Mouse (Mus musculus): ENCODE data around the gene Ip6k3.

Gene Ip6k3

DNA sequence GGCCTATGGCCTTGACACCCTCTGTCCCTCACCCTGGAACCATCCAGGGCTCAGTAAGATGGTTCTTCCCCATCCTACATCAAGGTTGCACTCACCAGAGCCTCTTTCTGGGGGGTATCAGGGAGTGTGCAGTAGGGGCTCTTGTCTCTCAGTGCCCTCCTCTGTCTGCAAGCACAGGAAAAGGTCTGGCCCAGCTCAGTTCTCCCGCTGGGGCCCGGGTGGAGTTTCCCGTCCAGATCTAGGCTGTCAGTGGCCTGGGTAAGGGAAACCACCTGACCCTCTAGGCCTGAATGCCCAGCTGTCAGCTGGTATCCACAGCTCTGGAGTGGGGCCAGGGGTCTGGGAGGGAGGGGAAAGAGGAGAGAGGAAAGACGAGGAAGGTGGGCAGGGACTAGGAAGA, at the start of gene Ip6k3:
Gene Ip6k3 (minus strand): TSS at position 251 of the 400 bp plus-strand sequence.
- no peak for DNase-seq (ENCODE audit: low spot score)

DNA sequence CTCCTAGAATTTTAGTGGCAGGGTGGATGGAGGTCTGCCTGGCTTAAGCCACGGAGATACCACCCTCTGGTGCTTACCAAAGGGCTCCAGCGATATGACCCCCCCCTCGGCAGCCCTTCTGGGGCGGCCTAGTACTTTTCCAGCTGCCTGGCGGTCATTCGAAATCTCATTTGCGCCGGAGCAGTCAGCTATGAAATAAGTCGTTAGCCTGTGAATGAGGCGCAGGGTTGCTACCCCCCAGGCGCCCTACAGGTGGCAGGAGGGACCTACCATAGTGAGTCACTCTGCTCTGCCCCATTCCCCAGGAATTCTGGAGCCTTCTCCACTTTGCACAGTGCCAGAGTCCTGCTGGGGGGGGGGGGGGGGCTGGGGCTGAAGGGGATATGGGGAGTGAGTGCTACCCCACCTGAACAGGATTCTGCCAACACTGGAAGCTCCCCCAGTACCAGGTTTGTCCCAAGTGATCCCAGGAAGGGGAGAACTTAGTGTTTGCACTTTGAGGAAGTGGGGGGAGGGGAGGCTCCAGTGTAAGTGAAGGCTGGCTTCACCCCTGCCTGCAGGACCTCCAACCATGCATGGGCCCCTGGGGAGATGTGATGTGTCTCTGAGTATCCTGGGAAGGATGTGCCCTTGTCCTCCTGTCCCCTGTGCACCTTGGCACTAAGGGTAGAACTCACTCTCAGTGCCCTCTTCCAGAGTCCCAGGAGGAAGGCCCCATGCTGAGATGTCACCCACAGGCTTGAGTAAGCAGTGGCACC, 45.4 kb upstream of the Ip6k3 start:
- DNase-seq (ENCODE audit: low spot score), result no peak

DNA sequence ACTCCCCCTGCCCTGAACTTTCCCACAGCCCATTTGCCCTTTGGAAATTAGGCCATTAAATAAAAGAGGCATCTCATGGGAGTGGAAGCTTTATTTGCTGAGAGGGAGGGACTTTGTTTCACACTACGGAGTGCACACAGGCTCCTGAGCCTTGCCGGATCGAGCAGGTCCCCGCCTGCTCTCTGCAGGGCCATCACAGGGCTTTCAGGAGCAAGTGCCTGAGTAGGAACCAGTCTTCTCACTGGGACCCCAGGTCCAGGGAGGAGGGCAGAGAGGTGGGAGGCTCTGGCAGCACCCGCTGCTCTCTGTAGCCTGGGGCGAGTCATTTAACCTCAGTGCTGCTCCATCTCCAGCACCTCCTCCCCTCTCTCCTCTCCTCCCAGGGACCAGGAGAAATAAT, 44.4 kb upstream of the Ip6k3 start:
- DNase-seq (ENCODE audit: low spot score), result no peak

DNA sequence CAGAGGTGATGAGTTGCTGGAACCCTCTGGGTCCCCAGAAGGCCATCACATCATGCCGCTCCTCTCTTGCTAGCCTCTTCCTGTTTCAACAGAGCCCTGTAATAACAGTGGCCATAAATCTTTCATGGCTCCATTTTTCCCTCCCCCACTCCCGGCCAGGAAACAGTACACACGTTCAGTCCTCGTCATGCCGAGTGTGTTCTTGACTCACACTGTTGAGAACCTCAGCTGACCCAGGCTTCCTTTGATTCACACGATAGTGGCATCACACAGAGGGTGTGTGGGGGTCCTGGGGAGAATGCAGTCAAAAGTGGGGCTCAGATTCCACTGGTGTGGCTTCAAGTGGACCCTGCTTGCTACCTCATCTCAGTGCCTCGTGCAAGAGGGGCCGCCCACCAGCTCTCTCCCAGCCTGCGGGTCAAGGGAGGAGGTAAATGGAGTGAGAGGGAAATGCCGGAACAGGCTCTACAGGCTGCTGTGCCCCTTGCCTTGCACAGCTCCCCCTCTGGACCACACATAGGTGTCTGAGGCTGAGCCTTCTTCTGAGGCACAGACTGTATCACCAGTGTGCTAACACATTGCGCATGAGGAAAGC, 39.6 kb upstream of the Ip6k3 start:
- no peak for DNase-seq (ENCODE audit: low spot score)

DNA sequence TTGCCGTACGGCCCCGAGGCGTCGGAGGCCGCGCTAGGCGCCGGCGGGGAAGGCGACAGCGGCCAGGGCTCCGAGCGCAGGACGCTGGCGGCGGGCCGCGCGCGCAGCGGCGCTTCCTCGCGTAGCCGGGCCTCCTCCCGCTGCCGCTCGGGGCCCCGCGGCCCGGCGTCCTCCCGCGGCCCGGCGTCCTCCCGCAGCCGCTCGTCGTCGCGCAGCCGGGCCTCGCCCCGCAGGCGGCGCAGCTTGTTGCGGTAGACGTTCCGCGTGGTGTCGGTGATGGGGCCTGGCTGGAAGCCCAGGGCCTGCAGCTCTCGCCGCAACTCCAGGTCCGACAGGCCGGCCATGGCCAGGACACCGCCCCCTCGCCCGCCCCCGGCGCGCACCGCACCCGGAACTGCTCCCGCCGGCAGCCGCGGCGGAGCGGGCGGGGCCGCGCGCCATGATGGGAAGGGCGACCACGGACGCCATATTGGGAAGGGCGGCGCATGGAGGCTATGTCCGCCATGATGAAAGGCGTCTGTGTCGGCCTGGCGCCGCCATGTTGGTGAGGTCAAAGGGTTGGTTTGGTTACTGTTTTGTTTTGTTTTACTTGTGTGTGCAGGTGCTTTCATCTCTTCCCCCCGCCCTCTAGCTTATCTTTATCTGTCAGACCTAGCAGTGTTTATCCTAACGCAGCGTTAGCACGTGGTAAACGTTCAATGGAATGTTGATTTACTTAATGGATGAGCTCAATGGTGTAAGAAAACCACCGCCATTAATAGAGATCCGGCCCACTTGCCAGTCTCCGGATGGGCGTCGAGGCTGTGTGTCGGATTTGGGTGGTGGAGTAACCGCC, 36.7 kb upstream of the Ip6k3 start, which contains the start of gene Lemd2:
Gene Lemd2 (minus strand): TSS at position 395 of the 835 bp plus-strand sequence.
- peak; percentile 88 for DNase-seq (ENCODE audit: low spot score)

DNA sequence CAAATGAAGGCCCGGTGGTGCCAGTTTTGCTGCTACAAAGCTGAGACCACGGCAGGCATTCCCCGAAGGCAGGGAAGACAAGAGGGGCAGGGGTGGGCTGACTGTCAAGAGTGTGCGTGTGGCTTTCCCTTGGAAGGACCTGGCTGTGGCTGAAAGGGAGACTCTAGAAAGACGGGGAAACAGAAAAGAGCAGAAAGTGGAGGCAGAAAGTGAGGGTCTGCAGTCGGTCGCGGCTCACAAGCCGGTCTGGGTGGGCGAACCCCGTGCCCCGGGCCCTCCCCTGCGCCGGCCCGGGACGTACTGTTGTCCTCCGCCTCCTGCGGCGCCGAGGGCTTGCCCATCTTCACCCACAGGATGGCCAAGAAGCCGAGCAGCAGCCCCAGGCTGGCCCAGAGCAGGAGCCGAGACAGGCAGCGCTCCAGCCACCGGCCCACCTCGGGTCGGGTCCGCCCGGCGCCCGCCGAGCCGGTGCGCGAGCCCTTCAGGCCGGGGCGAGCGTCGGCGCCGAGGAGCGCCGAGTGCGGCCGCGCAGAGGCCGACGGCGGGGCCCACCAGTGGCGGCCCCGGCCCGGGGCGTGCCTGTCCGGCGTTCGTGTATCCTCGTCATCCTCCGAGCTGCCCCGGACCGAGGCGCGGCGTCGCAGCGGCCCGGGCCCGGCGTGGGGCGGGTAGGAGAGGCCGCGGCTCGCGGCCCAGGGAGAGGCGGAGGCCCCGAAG, 35.9 kb upstream of the Ip6k3 start:
- no peak for DNase-seq (ENCODE audit: low spot score)

DNA sequence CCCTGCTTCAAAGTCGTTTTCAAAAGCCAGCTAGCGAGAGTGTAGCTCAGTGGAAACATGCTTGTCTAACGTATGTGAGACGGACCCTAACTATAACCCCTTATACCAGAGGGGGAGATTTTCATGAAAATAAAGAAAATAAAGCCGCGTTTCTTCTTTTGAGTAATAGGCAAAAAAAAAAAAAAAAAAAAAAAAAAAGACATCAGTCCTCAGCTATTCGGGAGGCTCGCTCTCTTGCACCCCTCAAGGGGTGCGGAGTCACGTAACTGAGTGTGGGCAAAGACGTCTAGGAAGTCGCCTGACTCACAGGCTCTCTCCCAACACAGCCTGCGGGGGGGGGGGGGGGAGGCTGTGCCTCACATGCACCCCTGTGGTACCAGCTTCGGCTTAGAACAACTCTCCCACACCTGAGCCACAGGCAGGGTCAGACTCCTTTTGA, 35.3 kb upstream of the Ip6k3 start:
- no peak for DNase-seq (ENCODE audit: low spot score)

DNA sequence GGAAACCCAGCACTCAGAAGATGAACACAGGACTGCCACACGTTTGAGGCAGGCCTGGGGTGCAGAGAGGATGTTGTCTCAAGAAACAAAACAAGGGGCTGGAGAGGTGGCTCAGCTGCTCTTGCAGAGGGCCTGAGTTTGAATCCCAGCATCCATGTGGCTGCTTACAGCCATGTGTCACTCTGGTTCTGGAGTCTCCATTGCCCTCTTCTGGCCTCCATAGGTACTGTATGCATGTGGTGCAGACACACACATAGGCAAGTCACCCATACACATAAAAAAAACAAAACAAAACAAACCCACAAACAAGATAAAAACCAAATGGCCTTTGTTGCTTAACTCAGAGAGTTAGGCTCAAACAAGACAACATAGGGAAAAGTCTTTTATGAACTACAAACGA, 34.4 kb upstream of the Ip6k3 start:
- no peak for DNase-seq (ENCODE audit: low spot score)

DNA sequence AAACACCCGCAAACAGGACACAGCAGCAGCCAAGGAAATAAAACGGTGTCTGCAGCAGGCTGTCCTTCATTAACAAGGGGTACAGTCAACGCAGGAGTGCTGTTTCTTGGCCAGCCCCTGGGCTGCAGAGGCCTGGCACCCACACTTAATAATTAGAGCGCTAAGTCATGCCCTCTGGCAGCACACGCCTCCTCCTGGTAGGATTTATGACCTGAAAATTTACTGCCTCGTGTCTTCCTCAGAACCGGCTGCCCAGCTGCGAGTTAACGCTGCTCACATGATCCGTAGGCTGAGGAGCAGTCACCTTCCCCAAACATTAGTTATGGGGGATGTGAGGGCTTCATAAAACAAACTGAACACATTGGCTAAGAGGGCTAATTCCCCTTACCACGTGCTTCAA, 33.2 kb upstream of the Ip6k3 start:
- DNase-seq (ENCODE audit: low spot score), result no peak

DNA sequence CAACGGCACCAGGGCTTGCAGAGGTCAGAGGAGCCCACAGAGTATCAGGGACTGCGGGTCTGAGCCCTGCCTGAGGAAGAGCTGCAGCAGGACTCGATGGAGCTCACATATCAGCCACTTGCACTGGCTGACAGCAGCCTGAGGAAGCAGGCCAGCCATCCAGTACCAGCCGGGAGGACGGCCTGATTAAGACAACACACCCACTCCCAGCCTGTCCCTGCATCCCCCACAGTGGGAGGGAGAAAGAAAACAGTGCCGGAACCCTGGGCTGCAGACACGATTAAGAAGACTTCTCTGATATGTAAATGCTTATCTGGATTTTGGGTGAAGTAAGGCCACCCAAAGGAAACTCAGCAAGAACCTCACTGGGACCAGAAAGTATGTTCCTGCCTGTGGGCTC, 32.3 kb upstream of the Ip6k3 start:
- no peak for DNase-seq (ENCODE audit: low spot score)

DNA sequence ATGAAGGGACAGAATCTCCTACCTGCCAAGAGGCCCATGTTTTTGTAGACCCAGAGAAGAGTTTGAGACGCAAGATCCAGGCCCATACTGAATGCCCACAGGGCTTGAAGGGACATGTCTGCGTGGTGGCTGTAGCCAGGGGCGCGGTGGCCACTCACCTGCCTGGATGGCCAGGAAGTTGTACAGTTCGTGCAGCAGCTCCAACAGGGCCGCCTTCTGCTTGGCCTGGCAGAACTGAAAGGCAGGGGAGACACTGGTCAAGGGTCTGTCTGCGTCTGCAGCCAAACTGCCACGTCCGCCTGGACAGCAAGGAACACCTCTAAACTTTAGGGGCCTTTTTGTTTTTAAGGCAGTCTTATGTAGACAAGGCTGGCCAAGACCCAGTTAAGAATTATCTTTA, 31.6 kb upstream of the Ip6k3 start:
- no peak for DNase-seq (ENCODE audit: low spot score)

DNA sequence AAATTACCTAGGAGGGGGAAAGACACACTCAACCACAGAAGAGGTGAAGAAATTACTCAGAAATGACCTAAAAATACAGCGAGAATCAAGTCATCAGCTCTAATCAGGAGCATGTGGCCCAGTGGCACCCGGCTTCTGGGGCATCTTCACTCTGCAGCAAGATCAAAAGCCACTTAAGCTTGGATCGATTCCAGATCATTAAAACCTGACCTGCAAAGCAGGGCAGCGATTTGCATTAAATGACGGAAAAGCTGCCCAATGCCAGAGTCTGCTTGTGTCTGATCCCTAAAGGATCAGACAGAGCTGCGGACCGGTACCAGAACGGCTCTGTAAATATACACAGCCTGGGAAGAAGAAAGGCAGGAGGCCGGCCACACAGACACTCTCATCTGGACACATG, 28.6 kb upstream of the Ip6k3 start:
- DNase-seq (ENCODE audit: low spot score), result no peak

DNA sequence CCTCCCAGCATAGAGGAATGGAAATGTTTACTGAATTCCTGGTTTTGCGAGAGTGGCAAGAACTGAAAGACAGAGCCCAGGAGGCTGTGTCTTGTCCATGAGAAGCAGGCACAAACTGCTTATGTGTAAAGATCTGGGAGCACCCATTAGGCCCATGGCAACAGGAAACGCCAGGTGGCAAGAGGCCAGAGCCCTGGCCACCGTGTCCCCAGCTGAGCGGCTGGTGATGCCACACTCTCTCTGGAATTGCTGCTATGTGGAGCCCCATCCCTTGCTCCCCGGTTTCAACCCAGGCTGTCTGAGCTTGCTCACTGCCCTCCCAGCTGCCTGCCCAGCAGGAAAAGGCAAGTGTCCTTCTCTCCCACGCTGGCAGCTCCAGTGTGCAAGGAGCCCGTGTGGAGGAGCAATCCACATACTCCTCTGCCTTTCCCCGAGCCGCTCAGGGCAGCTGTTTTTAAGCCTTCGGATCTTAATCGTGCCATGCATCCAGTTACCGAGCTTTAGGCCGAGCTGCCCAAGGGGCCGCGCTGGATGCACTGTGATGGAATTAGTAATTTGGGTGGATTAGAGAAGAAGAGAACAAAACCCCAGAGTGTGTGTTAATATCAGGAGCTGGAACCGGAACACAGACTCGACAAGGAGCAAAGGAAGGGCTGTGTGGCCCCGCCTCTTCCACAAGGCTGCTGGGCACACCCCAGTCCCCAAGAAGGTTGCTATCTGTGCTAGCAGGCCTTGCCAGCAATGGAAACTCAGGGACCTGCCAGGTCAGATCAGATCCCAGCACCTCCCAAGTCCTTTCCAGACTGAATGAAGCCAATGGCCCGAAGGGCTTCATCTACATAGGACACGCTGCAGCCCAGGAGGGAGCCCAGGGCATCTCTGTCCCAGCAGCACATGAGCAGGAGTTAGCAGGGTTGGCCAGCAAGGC, 26.9 kb upstream of the Ip6k3 start:
- DNase-seq (ENCODE audit: low spot score), result no peak

DNA sequence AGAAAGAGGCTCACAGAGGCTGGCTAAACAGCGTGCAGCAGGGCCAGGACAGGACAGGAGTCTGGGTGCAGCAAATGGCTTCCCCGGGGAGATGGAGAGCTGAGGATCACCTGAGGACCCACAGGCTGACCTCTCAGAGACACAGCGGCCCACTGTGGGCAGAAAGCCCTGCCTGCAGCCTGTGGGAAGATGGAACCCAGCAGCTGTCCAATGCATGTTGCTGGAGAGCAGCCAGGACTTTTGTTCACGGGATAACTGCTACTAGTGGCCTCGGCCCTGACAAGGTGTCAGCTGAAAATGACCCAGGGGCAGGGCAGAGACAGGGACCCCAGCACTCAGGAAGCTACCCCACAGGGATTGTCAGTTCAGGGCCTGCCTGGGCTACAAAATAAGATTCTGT, 24.2 kb upstream of the Ip6k3 start:
- DNase-seq (ENCODE audit: low spot score), result no peak

DNA sequence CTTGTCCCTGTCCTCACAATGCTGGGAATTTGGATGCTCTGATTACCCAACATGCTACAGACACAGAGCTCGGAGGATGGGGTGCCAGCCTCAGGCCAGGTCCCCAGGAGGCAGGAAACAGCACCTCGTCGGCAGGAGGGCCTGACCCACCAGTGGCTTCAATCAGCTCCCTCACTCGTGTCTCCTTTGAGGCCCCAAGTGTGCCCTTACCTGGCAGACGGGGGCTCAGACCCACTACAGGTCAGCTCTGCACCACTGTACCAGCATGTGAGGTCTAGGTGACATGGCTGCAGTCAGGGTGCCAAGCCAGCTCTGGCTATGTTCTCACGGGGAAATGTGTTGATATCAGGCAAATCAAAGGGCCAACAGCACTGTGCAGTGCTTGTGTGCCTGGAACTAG, 23.6 kb upstream of the Ip6k3 start:
- DNase-seq (ENCODE audit: low spot score), result no peak

DNA sequence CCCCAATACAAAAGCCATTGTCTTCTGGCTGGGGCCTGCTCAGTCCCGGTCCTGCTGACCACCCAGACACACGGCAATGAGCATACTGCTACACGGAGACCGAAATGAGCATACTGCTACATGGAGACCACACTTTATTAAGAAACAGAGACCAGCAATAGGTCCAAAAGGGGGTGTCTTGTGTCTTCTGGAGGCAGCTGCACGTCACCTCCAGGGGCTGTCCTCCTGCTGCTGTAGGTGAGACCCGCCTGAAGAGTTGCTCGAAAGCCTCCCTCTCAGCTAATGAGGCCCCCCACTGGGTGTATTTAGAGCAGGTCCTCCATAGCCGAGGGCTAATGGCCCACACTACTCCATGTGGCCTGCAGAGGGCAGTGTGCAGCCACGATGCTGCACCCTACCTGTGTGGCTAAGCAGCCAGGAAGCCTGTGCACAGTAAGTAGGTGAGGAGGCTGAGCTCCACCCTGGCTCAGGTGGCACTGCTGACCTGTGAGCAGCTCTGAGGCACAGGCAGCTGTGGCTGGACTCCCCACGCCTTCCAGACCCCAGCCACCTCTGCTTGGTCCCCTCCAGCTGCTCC, 22.1 kb upstream of the Ip6k3 start:
- DNase-seq (ENCODE audit: low spot score), result no peak

DNA sequence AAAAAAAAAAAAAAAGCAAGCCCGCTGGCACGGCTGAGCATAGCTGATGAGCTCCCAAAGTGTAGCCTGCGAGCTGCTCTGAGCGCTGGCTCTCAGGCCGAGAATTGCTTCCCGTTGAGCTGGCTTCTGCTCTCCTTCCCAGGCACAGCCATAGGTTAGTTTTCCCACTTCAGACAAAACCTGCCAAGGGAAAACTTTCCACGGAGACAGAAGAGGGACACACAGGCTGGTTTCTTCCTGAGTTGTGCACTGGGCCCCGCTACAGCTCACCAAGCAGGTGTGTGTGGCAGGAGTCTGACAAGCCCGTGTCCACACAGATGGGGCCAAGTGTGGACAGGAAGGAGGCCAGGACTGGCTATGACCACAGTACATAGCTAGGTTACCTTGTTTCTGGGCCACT, 21.3 kb upstream of the Ip6k3 start:
- no peak for DNase-seq (ENCODE audit: low spot score)

DNA sequence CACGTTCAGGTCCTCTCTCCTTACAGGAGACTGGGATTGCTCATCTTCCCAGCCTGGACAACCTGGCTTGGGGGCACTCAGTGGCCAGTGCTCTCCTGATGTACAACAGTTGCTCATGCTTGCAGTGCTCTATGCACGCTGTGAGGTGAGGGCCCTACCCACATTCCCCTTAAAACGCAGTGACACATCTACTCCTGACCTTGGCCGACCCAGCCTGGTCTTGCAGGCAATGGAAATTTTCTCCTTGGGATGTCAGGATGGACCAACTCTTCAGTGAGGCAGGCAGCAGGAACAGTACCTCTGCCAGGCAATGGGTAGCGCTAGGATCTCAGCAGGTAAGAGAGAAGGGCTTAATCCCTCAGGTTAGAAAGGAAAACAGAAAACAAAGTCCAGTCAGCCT, 19.5 kb upstream of the Ip6k3 start:
- no peak for DNase-seq (ENCODE audit: low spot score)

DNA sequence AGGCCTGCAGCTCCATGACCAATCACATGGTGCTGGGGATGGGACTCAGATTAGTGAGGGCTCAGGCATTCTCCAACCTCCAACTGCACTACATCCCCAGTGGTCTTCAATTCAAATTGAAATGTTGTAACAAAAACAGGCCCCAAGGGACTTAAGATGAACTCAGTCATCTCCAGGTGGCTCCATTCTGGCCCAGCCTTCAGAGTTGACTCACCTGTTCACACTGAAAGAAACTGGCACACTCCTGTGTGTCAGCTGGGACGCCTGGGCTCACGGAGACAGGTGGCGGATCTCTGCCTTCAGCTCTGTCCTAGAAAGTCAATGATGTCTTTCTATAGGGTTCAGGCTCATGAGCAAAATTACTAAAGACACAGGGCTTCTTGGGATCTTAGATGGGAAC, 18.5 kb upstream of the Ip6k3 start:
- DNase-seq (ENCODE audit: low spot score), result no peak

DNA sequence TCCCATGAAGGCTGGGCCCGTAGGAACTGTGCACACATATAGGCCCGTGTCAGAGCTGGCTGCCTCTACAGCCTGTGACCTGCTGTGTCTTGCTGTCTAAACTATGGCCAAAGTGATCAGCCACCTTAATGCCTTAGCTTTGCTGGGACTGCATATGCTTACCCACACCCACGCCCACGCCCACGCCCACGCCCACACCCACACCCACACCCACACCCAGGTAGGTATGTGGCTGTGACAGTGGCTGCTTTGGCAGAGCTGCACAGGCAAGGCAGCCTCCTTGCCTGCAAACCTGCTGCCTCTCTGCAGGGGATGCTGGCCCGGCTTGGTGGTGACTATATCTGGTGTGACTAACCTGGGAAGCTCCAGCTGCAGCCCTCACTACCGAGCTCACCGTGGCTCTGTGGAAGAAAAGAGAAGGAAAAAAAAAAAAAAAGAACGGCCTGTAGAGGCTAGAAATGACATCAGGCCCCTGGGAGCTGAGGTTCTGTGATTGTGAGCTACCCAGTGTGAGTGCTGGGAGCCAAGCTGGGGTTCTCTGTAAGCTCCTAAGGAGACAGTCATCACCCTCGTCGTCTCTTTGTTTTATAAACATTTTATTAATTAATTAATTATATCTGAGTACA, 16.2 kb upstream of the Ip6k3 start:
- no peak for DNase-seq (ENCODE audit: low spot score)
